Mouse (Mus musculus) retina, postnatal 1 day (tissue): ENCODE results near the gene Hoxd13.

Experiments
- DNase-seq: peaks from one replicate; pipeline ENCODE4 v3.0.0-alpha.2; 2012

The Hoxd13 gene

GRCm38 (mm10) chr2:74709465-74710419 lies 41.6 kb downstream of the Hoxd13 start:
- DNase-seq, result no peak

- DNase-seq, result no peak
Observed at GRCm38 (mm10) chr2:74710929-74711543, 42.9 kb downstream of the Hoxd13 start.

GRCm38 (mm10) chr2:74711721-74712621 lies 43.9 kb downstream of the Hoxd13 start, which contains the start of the genes Hoxd3 and Hoxd4:
Hoxd3 (plus strand) TSS chr2:74711927.
Hoxd4 (plus strand) TSS chr2:74711929.
- DNase-seq, result no peak

DNA sequence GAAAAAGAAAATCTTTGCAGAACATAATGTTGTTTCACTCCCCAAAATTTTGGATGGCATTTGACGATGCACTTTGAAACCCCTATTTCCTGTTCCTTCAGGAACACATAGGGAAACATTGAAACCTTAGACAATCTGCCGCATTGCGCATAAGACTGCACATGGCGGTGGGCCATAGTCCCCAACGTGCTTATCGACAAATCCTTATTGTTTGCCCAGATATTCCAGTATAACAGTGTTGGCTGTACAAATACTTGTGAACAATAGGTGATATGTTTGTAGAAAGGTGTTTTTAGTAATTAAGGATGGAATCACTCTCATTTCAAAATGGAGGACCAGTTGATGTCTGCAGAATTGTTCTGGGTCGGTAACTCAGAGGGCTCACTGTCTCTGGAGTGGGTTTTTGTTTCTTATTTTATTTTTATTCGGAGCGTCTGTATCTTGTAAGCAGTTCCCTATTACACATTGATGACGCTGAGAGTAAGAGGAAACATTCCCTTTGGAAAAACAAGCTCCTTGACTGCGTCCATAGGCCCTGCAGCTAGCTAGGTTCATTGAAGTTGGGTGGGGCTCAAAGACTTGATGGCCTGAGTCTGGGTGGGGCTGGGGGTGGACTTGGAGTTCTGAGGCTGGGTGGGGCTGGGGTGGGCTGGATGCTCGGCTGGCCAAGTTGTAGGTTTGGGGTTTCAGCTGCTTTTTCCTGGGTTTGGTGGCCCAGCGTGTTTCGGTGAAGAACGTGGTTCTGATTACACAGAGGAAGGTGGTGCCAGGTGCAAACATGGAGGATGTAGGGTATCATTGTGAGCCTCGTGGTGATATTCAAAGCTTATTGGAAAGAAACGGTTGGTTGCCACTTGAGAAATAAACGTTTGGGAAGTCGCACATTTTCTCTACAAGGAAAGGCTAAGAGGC lies 45.4 kb downstream of the Hoxd13 start:
- DNase-seq, result no peak

- DNase-seq, result no peak
Observed at GRCm38 (mm10) chr2:74714156-74714789, 46.2 kb downstream of the Hoxd13 start.

DNA sequence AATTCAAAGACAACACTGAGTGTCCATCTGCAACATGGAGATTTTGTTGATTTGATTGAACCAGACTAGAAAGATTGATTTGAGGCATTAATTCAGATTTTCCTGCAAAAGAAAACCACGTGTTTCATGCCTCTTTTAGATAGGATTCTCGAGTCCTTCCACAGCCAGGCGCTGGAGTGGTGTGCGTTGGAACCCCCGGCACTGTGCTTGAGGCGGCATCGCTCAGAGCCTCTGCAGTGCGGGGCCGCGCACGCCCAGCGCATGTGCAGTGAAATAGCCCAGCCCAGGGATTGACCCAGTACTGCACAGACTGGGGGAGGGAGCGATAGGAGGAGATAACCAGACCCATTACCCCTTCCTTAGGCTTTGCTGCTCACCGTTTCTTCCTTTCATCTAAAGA lies 46.8 kb downstream of the Hoxd13 start:
- DNase-seq, result no peak

- DNase-seq, result peak; percentile 91
Observed at GRCm38 (mm10) chr2:74715504-74716241, 47.6 kb downstream of the Hoxd13 start.

- DNase-seq, result no peak
Observed at GRCm38 (mm10) chr2:74720384-74720783, 52.3 kb downstream of the Hoxd13 start.

DNA sequence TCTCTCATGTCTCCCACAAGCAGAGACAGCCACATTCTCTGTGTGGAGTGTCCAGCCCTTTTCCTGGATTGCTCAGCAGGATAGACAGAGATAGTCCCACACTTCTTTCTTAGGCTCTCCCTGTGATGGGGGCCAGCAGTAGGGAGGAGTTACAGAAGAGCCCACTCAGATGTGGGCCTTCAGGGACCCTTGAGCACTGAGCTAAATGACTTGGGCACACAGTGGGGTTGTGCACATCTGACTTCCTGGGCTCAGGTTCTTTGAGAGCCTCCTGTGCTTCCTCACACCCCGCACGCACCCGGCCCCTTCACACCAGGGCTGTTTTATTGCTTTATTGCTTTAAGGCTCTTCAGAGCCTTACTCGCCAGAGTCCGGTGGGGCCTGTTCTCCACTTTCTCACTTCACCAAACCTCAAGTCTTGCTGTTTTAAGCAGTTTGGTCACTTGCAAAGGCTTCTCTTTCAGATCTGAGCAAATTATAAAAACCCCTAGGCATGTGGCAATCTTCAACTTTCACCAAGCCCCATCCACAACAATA lies 52.9 kb downstream of the Hoxd13 start:
- no peak for DNase-seq
